Mouse (Mus musculus) CH12.LX (cell line): ENCODE data around the gene Rps16. TPM values are rescaled to one million over a fixed set of nuclear protein-coding genes. Genes with fewer than 3 reads are reported as not detected.

ENCODE experiments used
- DNase-seq: peaks from one replicate; pipeline ENCODE4 v3.0.0-alpha.2; 2013; ENCODE audit errors: extremely low read depth
- H3K27ac ChIP-seq: 2 replicates; pipeline ENCODE4 v1.5.1; 2012; ENCODE audit warnings: low read depth, mild to moderate bottlenecking, control low read depth, moderate library complexity; ENCODE audit not compliant: insufficient read depth
- H3K27me3 ChIP-seq: replicated peaks from 2 replicates; pipeline ENCODE3; 2012; ENCODE audit warnings: inconsistent platforms
- H3K36me3 ChIP-seq, 2 experiments: replicated peaks in 1 of 2; 2 replicates each; pipeline versions ENCODE3 to v1.6.1; 2012; ENCODE audit warnings: inconsistent platforms in 1 of 2, low read length in 1 of 2, mild to moderate bottlenecking in 1 of 2, mixed read lengths in 1 of 2, moderate library complexity in 1 of 2; ENCODE audit not compliant: control insufficient read depth in 1 of 2, insufficient read depth in 1 of 2
- H3K4me1 ChIP-seq, 2 experiments: 2 replicates each; pipeline ENCODE4 v1.6.1; 2012; ENCODE audit warnings: inconsistent platforms in 1 of 2, moderate library complexity in 1 of 2; ENCODE audit not compliant: insufficient read depth in 2 of 2, control insufficient read depth in 1 of 2
- H3K4me2 ChIP-seq: 2 replicates; pipeline ENCODE4 v1.6.1; 2012; ENCODE audit warnings: low read depth, mild to moderate bottlenecking, control low read depth; ENCODE audit not compliant: poor library complexity, insufficient read depth, severe bottlenecking
- H3K4me3 ChIP-seq, 3 experiments: fragments of 150-350 bp in 1 of 3; sonication (generic) in 1 of 3; replicated peaks in 1 of 3; 2 replicates each; pipeline versions ENCODE3 to v1.5.1; 2011 to 2012; ENCODE audit warnings: low read depth in 2 of 3, low read length in 2 of 3, mild to moderate bottlenecking in 2 of 3, moderate library complexity in 2 of 3, control low read depth in 1 of 3, improper control_type of control experiment in 1 of 3, inconsistent platforms in 1 of 3, mixed read lengths in 1 of 3; ENCODE audit not compliant: poor library complexity in 1 of 3
- H3K79me2 ChIP-seq: replicated peaks from 2 replicates; pipeline ENCODE4 v1.6.1; 2012; ENCODE audit warnings: mild to moderate bottlenecking, moderate library complexity; ENCODE audit not compliant: control insufficient read depth, poor library complexity, insufficient read depth, severe bottlenecking; ENCODE audit errors: extremely low read depth
- H3K9ac ChIP-seq: 2 replicates; pipeline ENCODE4 v1.6.1; 2012; ENCODE audit warnings: low read depth, mild to moderate bottlenecking, control low read depth, moderate library complexity; ENCODE audit not compliant: insufficient read depth
- H3K9me3 ChIP-seq: replicated peaks from 2 replicates; pipeline ENCODE3; 2012; ENCODE audit warnings: low read length, inconsistent platforms, mixed read lengths
- E2F4 ChIP-seq: IDR thresholded peaks from 2 replicates; pipeline ENCODE4 v1.6.1; 2011; ENCODE audit warnings: low read depth, low read length, improper control_type of control experiment; ENCODE audit not compliant: insufficient replicate concordance
- ELF1 ChIP-seq: IDR thresholded peaks from 2 replicates; pipeline ENCODE4 v1.6.1; 2014; ENCODE audit warnings: low read depth, mild to moderate bottlenecking, inconsistent platforms, low read length, improper control_type of control experiment
- EP300 ChIP-seq: IDR thresholded peaks from 2 replicates; pipeline ENCODE4 v1.6.1; 2011; ENCODE audit warnings: low read length, improper control_type of control experiment
- ETS1 ChIP-seq: conservative IDR thresholded peaks from 2 replicates; pipeline ENCODE4 v1.6.1; 2012; ENCODE audit warnings: low read depth, mild to moderate bottlenecking, inconsistent platforms, low read length, improper control_type of control experiment, moderate library complexity
- HCFC1 ChIP-seq: IDR thresholded peaks from 2 replicates; pipeline ENCODE4 v1.6.1; 2012; ENCODE audit warnings: low read depth, mild to moderate bottlenecking, inconsistent platforms, low read length, improper control_type of control experiment
- IRF4 ChIP-seq: IDR thresholded peaks from 2 replicates; pipeline ENCODE4 v1.6.1; 2014; ENCODE audit warnings: low read depth, mild to moderate bottlenecking, inconsistent platforms, low read length, improper control_type of control experiment
- JUN ChIP-seq: IDR thresholded peaks from 2 replicates; pipeline ENCODE4 v1.6.1; 2011; ENCODE audit warnings: low read depth, mild to moderate bottlenecking, low read length, improper control_type of control experiment, moderate library complexity; ENCODE audit not compliant: insufficient read depth
- JUND ChIP-seq: conservative IDR thresholded peaks from 2 replicates; pipeline ENCODE4 v1.6.1; 2011; ENCODE audit warnings: low read depth, low read length, improper control_type of control experiment
- KAT2A ChIP-seq: IDR thresholded peaks from 2 replicates; pipeline ENCODE4 v1.6.1; 2012; ENCODE audit warnings: low read length, improper control_type of control experiment, inconsistent platforms; ENCODE audit not compliant: insufficient replicate concordance
- MAFK ChIP-seq: IDR thresholded peaks from 2 replicates; pipeline ENCODE4 v1.6.1; 2011; ENCODE audit warnings: low read length, improper control_type of control experiment; ENCODE audit not compliant: insufficient replicate concordance
- MAX ChIP-seq: IDR thresholded peaks from 2 replicates; pipeline ENCODE4 v1.6.1; 2011; ENCODE audit warnings: low read length, improper control_type of control experiment
- MAZ ChIP-seq: IDR thresholded peaks from 2 replicates; pipeline ENCODE4 v1.6.1; 2012; ENCODE audit warnings: low read depth, mild to moderate bottlenecking, inconsistent platforms, low read length, improper control_type of control experiment, moderate library complexity
- MEF2A ChIP-seq: IDR thresholded peaks from 2 replicates; pipeline ENCODE4 v1.6.1; 2014; ENCODE audit warnings: low read depth, mild to moderate bottlenecking, inconsistent platforms, low read length, improper control_type of control experiment, borderline replicate concordance
- MXI1 ChIP-seq: IDR thresholded peaks from 2 replicates; pipeline ENCODE4 v1.6.1; 2011; ENCODE audit warnings: mild to moderate bottlenecking, low read depth, low read length, improper control_type of control experiment
- MYC ChIP-seq: IDR thresholded peaks from 2 replicates; pipeline ENCODE4 v1.6.1; 2011; ENCODE audit warnings: low read depth, mild to moderate bottlenecking, improper control_type of control experiment, low read length
- NELFE ChIP-seq: IDR thresholded peaks from 2 replicates; pipeline ENCODE4 v1.6.1; 2011; ENCODE audit warnings: low read depth, low read length, improper control_type of control experiment
- PAX5 ChIP-seq: IDR thresholded peaks from 2 replicates; pipeline ENCODE4 v1.6.1; 2012; ENCODE audit warnings: low read length, inconsistent platforms, mixed read lengths
- POLR2AphosphoS2 ChIP-seq: IDR thresholded peaks from 2 replicates; pipeline ENCODE4 v1.6.1; 2011; ENCODE audit warnings: low read depth, low read length, improper control_type of control experiment
- RAD21 ChIP-seq: IDR thresholded peaks from 2 replicates; pipeline ENCODE4 v1.6.1; 2011; ENCODE audit warnings: low read depth, mild to moderate bottlenecking, low read length, improper control_type of control experiment, moderate library complexity
- SIN3A ChIP-seq: IDR thresholded peaks from 2 replicates; pipeline ENCODE4 v1.6.1; 2012; ENCODE audit warnings: low read length, improper control_type of control experiment, inconsistent platforms
- TCF12 ChIP-seq: IDR thresholded peaks from 2 replicates; pipeline ENCODE4 v1.6.1; 2014; ENCODE audit warnings: low read depth, mild to moderate bottlenecking, inconsistent platforms, low read length, improper control_type of control experiment
- ZC3H11A ChIP-seq: IDR thresholded peaks from 2 replicates; pipeline ENCODE4 v1.6.1; 2012; ENCODE audit warnings: low read depth, mild to moderate bottlenecking, inconsistent platforms, low read length, improper control_type of control experiment
- ZKSCAN1 ChIP-seq: IDR thresholded peaks from 2 replicates; pipeline ENCODE4 v1.6.1; 2012; ENCODE audit warnings: low read depth, inconsistent platforms, low read length, improper control_type of control experiment, borderline replicate concordance
- ZMIZ1 ChIP-seq: IDR thresholded peaks from 2 replicates; pipeline ENCODE4 v1.6.1; 2012; ENCODE audit warnings: low read depth, mild to moderate bottlenecking, inconsistent platforms, low read length, improper control_type of control experiment
- ZNF384 ChIP-seq: IDR thresholded peaks from 2 replicates; pipeline ENCODE4 v1.6.1; 2012; ENCODE audit warnings: low read depth, low read length, improper control_type of control experiment, inconsistent platforms
- dilution Hi-C: fragments of 300-500 bp; cut with MboI; formaldehyde crosslinking; loops from 2 replicates; pipeline ENCODE4 v1.14.3; 2020; ENCODE audit warnings: low sequenced_read_pairs; ENCODE audit not compliant: extremely low pct_unique_long_range_greater_than_20kb, extremely low pct_ligation_motif_present
- in situ Hi-C: fragments of 300-500 bp; cut with MboI; formaldehyde crosslinking; loops from 3 replicates; pipeline ENCODE4 v1.14.3; 2019; ENCODE audit warnings: low sequenced_read_pairs, low pct_ligation_motif_present, low pct_unique_long_range_greater_than_20kb, mixed read lengths
- polyA plus RNA-seq: library from polyadenylated mRNA; unstranded; fragments of >175 nt; gene quantifications from 2 replicates; pipeline ENCODE4 v1.2.1, GENCODE M21; 2012; ENCODE audit warnings: low read depth; ENCODE audit not compliant: insufficient read length
- total RNA-seq, 2 experiments: library from RNA; depleted of rRNA; stranded (reverse); fragments of 300-350 nt in 1 of 2; fragments of >200 nt in 1 of 2; gene quantifications; 2 replicates each; pipeline ENCODE4 v1.2.3; 2012 to 2014

The Rps16 gene
- total and polyA plus RNA-seq, 3 experiments = 66.7 to 2,040 (median 1,254) TPM

GRCm38 (mm10) chr7:28362441-28363060 is 12.1 kb downstream of the Rps16 start:
- in situ Hi-C loops (no loop called here), dilution Hi-C loops (no loop called here)

GRCm38 (mm10) chr7:28367663-28368275 is 17.3 kb downstream of the Rps16 start:
- no peak overlapping the region for H3K27ac ChIP-seq
- H3K9ac ChIP-seq = no peak overlapping the region
- dilution Hi-C loops = no loop called here
- TF ChIP-seq MAFK = no peak
- no peak for TF ChIP-seq PAX5
- TF ChIP-seq SIN3A = no peak
- TF ChIP-seq ETS1 = no peak
- no peak for TF ChIP-seq MXI1
- TF ChIP-seq ZKSCAN1 = no peak
- TF ChIP-seq ZC3H11A = no peak
- TF ChIP-seq KAT2A = no peak
- no peak for TF ChIP-seq RAD21
- no peak for TF ChIP-seq ZMIZ1
- no peak for TF ChIP-seq MYC
- no peak for TF ChIP-seq MAZ
- TF ChIP-seq HCFC1 = no peak
- no peak for TF ChIP-seq E2F4
- no peak for TF ChIP-seq EP300
- no peak for TF ChIP-seq TCF12
- TF ChIP-seq ELF1 = no peak
- H3K36me3 ChIP-seq = peaks cover 0 to 46% of the 10 kb centered on the region in 2 experiments
- no peak overlapping the region for H3K4me2 ChIP-seq
- no peak for DNase-seq
- H3K9me3 ChIP-seq = no peaks in the 10 kb centered on the region
- H3K79me2 ChIP-seq = no peaks in the 10 kb centered on the region
- no peaks in the 10 kb centered on the region for H3K27me3 ChIP-seq
- peaks cover 7 to 15% of the 10 kb centered on the region in 2 experiments for H3K4me1 ChIP-seq
- H3K4me3 ChIP-seq = no peak overlapping the region
- in situ Hi-C loops = no loop called here

More at GRCm38 (mm10) chr7:28362441-28363060, 12.1 kb downstream of the Rps16 start:
- Histone ChIP-seq H3K79me2 (no peaks in the 10 kb centered on the region), H3K4me3 (no peak overlapping the region), H3K9ac (no peak overlapping the region), H3K9me3 (no peaks in the 10 kb centered on the region), H3K36me3 (peaks cover 11 to 62% of the 10 kb centered on the region in 2 experiments), H3K27me3 (no peaks in the 10 kb centered on the region)
- no peak for DNase-seq
- TF ChIP-seq E2F4 (no peak), MYC (no peak), ETS1 (no peak), NELFE (no peak), MEF2A (no peak), SIN3A (no peak), MAX (no peak), ZC3H11A (no peak), IRF4 (no peak), JUND (no peak), ZNF384 (no peak), MXI1 (no peak), MAFK (no peak), JUN (no peak), HCFC1 (no peak), ZMIZ1 (no peak), KAT2A (no peak), RAD21 (no peak), POLR2AphosphoS2 (no peak), ZKSCAN1 (no peak)
- TF ChIP-seq, all 38 proteins: peak for 0
- no peak overlapping the region for H3K4me2 ChIP-seq
- H3K27ac ChIP-seq = no peak overlapping the region
- peaks cover 3 to 12% of the 10 kb centered on the region in 2 experiments for H3K4me1 ChIP-seq
